Mouse (Mus musculus) retina, postnatal 1 day (tissue): Measurements from ENCODE around the gene Rxrb.

Source experiments
- DNase-seq: peaks from one replicate; pipeline ENCODE4 v3.0.0-alpha.2; 2012

The Rxrb gene

DNA sequence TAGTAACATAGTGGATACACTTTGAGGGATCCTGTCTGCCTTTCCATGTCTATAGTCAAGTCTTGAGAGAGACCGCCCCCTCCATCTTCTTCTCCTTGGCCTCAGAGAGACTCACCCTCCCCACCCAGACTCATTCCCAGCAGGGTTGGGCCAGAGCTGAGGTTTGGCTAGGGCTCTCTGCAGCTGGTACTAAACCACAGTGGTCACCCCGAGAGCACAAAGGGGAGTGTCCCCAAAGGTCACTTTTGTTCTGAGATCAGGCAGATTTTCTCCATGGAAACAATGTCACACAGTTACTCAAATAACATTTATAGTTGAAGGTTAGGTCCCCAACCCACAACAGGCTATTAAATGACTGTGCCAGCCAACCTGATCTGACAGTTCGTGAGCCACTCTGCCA, 37.3 kb downstream of the Rxrb start:
- DNase-seq: no peak

DNA sequence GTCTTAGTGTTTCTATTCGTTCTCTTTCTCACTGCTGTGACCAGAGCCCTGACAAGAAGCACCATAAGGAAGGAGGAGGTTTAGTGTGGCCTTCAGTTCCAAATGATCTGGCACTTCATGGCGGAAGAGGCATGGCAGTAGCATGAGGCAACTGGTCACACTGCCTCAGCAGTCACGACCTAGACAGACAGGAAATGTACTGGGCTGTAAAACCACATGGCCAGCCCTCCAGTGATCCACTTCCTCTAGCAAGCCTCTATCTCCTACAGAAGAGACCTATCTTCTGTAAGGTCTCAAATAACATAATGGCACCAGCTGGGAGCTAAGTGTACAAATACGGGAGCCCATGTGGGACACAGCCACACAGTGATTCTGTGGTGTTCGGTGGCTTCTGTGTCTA, 40.5 kb downstream of the Rxrb start:
- DNase-seq: no peak

DNA sequence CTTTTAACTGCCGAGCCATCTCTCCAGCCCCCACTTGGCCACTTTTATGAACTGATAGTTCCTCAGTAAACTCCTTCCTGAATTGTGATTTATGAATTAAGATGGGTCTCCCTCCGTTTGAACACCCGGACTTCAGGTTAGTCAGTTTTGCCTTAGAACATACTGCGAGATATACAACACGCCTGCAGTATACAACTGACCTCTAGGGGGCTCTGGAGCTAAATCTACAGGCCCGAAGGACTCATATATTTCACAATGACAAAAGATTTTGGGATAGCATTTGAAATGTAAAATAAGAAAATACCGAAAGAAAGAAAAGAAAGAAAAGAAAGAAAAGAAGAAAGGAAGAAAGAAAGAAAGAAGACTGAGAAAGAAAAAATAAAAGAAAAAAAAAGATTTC, 43.7 kb downstream of the Rxrb start:
- DNase-seq: peak; percentile 76

DNA sequence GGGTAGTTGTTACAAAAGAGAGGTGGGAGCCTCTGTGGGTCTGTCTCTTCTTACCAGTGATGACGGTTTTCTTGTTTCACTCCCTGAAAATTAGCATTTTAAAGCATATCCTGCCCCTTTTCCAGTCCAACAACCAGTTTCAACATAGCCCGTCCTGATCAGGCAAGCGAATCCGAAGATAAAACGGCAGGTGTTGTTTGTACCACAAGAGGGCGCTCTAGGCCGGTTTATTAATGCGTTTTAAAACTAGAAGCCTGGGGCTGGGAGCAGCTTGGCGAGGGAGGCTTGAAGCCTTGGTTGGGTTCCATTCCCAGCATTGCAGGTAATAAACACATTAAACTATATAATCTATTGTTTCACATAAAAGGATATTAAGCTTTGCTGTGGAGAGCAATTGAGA, 45.9 kb downstream of the Rxrb start:
- peak; percentile 86 for DNase-seq

DNA sequence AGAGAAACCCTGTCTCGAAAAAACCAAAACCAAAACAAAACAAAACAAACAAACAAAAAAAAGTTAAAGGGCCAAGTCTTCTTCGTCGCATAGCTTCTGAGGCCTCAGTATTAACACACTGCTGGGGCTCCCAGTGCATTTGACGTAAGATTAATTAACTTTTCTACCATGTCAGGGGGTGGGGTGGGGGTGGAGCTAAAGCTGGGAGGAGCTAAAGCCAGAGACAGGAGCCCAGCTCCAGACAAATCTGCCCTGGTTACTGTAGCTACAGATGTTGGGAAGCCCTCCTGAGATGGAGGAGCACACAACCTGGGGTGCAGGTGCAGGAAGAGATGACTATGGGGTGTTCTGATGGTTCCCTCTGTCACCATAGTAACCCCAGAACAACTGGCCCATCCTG, 46.5 kb downstream of the Rxrb start:
- DNase-seq: no peak

DNA sequence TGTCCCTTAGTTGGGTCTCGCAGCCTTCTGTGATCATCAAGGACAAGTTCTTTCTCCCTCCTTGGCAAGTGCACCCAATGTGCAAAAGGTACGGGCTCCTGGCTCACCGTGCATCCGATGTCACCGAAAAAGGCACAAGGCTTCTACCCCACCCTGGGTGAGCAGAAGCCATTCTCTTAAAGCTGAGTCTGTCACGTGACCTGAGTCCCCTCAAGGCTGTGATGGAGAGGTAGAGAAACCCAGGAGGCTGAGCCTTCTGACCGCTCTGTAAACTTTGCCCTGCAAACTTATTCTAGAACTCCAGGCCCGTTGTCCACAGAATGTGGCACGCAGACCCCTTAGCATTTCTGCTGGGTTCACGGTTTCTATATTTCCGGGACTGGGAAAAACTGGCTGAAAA, 47.4 kb downstream of the Rxrb start:
- DNase-seq: no peak

DNA sequence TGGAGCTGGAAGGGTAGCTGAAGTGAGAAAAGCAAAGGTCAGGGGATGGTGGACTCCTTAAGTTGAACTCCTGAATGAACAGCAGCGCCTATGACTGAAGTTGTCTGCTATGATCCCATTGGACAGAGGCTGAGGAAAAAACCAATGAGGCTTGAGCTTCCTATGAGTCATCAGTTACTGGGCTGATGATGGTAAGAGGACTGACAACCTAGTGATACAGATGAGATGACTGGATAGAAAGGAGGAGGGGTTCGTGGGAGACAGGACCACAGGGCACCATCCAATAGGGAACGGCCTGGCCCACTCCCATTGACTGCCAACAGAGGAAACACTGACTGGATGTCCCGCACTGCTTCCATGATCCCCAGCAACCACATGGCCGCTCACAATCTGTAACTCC, 48.0 kb downstream of the Rxrb start:
- DNase-seq: peak; percentile 73

DNA sequence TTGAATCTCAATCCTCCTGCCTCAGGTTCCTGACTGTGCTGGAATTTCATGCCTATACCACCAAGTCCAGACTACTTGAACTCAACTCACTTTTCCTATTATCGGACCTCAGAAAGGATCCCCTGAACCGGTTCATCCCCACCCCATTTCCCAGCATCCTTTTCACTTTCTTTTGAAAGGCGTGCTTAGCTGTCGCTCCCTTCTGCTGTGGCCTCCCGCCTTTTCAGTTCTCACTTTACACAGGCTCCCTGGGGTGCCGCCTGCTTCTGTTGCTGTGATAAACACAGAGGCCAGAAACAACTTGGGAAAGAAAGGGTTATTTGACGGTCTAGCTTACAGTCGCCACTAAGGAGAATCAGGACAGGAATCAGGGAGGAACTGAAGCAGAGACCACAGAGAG, 51.5 kb downstream of the Rxrb start:
- DNase-seq: peak; percentile 50

DNA sequence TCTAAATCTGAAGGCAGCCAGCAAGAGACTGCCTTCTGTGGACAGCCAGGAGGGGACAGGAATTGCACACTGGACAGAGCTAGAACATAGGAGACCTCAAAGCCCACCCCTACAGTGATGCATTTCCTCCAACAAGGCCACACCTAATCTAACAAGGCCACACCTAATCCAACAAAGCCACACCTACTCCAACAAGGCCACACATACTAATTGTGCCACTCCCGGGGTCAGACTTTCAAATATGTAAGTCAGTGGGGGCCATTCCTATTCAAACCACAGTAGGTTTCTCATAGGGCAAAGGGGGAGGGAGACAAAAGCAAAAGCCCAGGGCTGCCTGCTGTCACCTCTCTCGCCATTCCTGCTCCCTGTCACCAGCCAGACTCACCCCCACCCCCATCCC, 55.8 kb downstream of the Rxrb start:
- no peak for DNase-seq
